Mouse (Mus musculus) cerebellum, postnatal 25 days (tissue): ENCODE data around the gene Apba1.
A peak's percentile ranks its signal among the peaks of the same experiment; 100 is the strongest.

ENCODE experiments used
- DNase-seq, 2 experiments: peaks; one replicate each; pipeline ENCODE4 v3.0.0; 2021; ENCODE audit warnings: mixed read lengths in 2 of 2

Gene Apba1

DNA sequence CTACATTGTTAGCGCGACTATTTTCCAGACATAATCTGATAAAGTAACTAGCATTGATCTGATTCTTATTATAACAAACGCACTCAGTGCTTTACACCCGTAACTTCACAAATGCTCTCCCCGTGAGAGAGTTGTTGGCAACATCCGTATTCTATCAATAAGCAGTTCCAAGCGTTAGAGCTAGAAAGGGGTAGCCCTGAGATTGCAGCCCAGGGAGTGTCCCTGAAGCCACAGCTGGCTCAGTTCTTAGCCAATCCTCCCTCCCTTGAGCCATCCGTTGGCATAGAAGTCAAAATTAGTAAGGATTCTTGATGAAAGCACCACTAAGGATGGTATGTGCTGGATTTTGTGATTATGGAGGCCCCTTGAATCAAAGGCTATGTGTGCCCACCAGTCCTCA lies 48.7 kb downstream of the Apba1 start:
- DNase-seq, result no peak

DNA sequence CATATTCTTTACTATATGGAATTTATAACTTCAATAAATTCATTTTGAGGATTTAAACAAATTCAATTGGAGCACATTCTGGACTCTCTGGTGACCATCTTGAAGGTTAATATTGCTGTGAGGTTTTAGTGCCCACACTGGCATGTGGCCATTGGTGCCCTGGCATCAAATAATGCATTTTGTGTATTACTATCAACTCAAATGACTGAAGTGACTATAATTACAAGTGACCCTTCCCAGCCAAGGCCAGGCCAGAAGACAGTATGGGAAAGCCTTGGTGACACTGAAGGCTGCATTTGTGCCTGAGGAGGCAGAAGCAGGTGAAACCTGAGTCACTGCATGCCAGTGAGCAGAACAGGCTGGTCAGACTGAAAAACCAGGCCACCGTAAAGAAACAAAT lies 50.5 kb downstream of the Apba1 start:
- DNase-seq, result peak in 1 of 2 experiments; percentile 51

- DNase-seq, result no peak
These were observed 51.8 kb downstream of the Apba1 start for GRCm38 (mm10) chr19:23810512-23810911.

DNA sequence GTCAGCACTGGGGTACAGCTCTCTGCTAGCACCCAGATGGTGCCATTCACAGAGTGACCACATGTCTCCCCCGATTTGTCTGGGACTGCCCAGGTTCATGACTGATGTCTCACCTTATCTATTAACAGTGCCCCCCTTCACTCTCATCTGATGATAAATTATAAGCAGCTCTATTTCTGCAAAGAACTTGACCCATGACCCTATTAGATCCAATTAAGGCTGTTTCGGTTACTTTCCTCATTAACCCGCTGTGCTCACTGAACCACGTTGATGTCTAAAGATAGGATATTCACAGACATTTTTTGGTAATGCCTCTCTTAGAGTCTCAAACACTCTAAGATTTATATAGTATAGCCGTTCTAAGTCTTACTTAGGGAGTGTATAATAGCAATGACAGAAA lies 52.3 kb downstream of the Apba1 start:
- DNase-seq, result no peak

- no peak for DNase-seq
These were observed 58.1 kb downstream of the Apba1 start for GRCm38 (mm10) chr19:23816762-23817161.

- no peak for DNase-seq
These were observed 58.5 kb downstream of the Apba1 start for GRCm38 (mm10) chr19:23817196-23817595.

DNA sequence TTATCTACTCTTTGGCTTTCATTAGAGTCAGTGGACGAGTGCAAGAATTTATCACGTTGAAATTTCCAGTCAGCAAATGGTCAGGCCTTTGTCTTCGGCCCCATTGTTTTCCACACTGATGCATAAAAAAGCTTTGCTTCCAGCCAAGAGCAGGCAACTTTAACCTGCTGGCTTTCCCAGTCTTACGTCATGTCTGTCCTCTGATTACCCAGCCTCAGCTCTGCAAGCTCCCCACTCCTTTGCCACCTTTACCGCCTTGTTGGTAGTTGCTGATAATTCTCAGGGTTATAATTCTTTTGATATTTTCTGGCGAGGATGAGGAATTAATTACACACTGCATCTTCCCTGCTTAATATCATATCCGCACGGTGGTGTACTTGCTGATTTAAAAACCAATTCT lies 61.2 kb downstream of the Apba1 start:
- no peak for DNase-seq

DNA sequence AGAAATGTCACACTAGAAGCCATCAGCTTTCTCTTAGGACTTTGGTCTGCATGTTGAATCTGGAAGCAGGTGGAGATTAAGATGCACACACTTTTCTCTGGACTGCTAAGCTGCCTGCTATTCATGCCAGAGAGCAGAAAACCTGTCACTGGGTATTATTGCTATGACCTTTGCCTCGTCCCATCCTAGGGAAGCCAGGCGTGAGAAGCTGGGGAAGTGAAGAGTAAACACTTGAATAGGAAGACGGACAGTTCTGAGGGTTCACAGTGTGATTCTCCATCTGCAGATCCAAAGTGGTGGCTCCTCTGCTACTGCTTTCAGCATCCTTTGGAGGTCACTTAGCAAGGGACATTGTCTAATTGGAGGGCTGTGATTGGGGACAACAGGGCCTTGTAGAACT lies 63.8 kb downstream of the Apba1 start:
- DNase-seq, result no peak

GRCm38 (mm10) chr19:23823533-23823932 lies 64.8 kb downstream of the Apba1 start:
- no peak for DNase-seq

DNA sequence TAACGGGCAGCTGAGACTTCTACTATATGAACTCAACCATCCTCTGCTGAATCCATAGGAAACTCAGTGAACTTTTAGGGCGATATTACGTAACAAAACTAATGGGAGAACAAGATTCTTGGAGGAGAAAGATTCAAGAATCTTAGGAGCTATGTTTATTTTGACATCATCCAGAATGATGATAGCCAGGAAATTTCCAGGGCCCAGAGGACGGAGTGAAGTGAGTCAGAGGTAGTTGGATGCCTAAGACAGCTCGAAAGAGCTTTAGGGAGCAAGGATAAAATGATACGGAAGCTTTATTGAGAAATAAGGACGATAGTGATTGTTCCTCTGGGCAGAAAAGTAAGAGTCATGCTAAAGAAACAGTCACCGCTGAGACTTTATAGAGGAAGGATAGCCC lies 67.6 kb downstream of the Apba1 start:
- DNase-seq, result no peak

GRCm38 (mm10) chr19:23830761-23831160 lies 72.1 kb downstream of the Apba1 start:
- DNase-seq, result no peak

DNA sequence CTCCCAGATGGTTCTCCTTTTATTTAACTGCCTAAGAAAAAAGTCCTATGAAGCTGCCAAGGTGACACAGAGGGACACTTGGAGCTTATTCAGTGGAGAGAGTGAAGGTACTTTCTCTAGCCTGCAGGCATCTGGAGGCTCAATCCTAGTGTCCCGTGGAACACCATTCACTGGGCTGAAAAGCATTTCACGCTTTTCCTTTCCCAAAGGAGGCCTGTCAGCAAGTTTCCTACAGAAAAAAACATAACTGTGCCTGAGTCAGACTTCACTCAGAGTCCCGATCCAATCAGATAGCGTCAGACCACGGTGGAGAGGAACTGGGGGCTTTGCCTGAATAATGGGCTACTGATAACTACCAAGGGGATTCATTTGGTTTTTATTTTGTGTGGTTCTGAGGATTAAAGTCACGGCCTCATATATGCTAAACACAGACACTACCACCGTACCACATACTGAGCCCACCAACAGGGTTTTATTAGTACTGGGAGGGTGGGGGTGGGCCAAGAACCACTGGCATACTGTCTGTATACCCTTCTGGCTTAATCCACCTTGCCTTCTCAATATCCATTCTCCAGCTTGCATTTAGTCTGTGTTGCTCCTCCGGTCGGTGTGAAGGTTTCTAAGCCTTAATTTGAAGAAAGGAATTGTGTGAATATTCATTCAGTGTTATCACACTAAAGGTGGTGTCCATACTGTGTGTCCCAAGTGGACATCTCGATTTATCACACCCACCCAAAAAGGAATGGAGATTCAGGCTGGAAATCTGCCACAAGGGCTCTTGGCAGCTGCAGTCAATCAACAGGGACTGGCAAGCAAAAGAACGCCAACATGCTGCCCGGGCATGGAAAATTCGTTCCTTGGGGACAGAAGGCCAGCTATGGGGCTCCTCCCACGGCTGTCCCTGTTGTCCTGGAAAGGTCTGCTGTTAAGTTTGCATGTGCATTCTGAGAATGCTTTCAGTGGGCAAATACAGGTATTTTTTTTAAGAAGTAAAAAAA lies 75.3 kb downstream of the Apba1 start:
- peak; percentile 84 to 87 for DNase-seq

GRCm38 (mm10) chr19:23834721-23835120 lies 76.0 kb downstream of the Apba1 start:
- no peak for DNase-seq

GRCm38 (mm10) chr19:23855832-23856231 lies 97.1 kb downstream of the Apba1 start:
- no peak for DNase-seq

DNA sequence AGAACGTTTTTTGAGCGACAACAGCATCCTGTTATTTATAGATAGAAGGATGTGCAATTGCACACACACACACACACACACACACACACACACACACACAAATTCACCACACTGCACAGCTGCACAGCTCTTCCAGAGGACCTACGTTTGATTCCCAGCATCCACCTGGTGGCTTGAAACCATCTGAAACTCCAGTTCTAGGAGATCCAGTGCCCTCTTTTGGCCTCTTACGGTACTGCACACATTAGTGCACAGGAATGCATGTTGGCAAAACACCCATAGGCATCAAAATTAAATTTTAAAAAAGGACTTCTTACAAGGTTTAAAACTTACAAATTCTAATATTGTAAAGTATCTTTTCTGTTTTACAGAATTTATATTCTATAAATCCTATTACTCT lies 99.4 kb downstream of the Apba1 start:
- DNase-seq, result no peak

DNA sequence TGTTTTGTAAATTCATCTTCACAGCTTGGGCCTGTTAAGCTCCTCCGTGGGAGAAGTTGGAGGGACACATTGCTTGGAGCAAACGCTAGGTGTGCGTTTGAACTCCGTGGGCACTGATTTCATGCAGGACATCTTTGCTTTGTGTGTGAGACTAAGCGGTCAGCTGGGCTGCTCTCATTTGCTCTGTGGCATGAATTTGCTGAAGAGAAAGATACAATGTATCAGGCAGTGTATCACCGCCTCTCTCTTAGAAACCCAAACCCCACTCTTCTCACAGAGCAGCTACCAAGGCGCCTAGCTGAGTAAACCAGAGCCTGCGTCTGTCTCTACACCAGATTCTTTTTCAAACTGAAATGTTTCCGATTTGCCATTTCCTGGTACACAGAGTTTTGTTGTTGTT lies 100.1 kb downstream of the Apba1 start:
- no peak for DNase-seq

- DNase-seq, result peak; percentile 57 to 74
These were observed 101.6 kb downstream of the Apba1 start for GRCm38 (mm10) chr19:23860151-23860820.

DNA sequence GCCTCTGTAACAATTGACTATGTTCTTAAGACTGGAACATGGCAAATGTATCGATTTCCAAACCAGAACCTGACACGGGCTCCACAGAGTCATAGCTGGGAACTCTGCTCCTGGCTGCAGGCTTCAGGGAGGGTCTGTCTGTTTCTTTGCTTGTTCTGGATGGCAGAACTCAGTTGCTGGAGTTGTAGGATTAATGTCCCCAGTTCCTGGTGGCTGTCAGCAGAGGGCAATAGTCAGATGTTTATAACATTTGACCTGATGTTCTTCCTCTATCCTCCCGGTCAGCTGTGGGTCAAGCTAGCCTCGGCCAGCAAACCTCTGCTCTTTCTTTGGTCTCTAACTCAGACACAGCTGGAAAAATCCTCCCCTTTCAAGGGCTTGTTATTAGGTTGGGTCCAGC lies 104.0 kb downstream of the Apba1 start:
- DNase-seq, result no peak

- peak in 1 of 2 experiments; percentile 22 for DNase-seq
These were observed 105.3 kb downstream of the Apba1 start for GRCm38 (mm10) chr19:23863959-23864358.

DNA sequence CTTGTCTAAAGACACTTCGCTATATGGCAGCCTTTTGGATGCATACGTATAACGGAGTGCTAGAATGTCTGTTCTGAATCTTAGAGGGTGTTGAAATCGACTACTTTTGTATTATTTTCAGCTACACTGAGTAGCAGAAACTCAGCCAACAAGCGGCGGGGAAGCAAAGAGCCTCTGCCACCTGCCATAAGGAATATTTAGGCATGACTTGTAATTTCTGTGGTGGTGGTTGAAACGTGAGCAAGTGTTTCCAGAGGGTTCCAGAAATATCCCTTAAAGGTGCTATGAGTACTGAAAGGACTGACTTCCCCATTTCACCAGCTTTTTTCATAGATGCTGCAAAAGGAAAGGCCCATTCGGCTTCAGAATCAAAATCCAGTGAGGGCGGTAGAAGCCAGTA lies 107.4 kb downstream of the Apba1 start:
- peak; percentile 69 to 76 for DNase-seq

- peak; percentile 93 for DNase-seq
These were observed 108.4 kb downstream of the Apba1 start for GRCm38 (mm10) chr19:23867052-23867451.

GRCm38 (mm10) chr19:23867589-23867988 lies 108.9 kb downstream of the Apba1 start:
- no peak for DNase-seq

DNA sequence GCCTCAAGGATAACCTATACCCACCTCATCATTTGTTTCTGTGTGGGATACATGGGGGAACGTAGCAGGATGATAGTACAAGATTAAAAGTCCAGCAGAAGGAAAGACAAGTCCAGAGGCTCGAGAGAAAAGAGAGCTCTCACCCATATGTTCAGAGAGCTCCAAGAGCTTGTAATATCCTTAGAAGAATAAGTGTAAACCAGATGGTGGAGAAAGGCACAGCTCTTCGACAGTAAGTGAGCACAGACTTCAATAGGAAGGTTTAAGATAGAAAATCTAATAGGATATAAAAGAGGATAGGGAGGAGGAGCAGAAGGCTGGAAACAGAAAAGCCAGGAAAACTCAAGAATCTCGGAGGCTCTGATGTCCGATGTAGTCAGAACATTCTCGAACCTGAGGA lies 115.8 kb downstream of the Apba1 start:
- no peak for DNase-seq

DNA sequence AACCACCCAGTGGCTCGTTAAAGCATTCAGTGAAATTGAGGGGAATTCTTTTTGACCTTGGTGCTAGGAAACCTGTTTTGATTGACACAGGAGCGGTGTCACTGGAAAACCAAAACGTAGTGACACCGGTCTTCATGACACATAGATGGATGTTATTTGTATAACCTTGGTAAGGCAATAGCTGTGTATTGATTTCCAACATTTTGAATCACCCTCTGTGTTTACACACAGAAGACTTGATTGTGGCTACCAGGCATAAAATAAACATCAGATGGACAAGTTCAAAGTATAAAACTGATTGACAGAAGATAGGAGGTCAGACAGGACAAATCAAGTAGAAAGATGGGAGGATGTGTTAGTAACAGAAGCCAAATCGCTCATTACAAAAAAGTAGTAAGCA lies 117.1 kb downstream of the Apba1 start:
- no peak for DNase-seq
